Mouse (Mus musculus) testis, adult 2 months (tissue): ENCODE results near the gene Kcnb1.

Source experiments
- CTCF ChIP-seq: fragments of 200-500 bp; IDR thresholded peaks from 2 replicates; pipeline ENCODE4 v1.5.1; 2012; ENCODE audit warnings: low read depth, mild to moderate bottlenecking, inconsistent platforms, low read length, moderate library complexity; ENCODE audit not compliant: control insufficient read depth, insufficient read depth, insufficient replicate concordance
- POLR2A ChIP-seq: fragments of 200-500 bp; IDR thresholded peaks from 2 replicates; pipeline ENCODE4 v1.6.1; 2012; ENCODE audit warnings: low read depth, mild to moderate bottlenecking, inconsistent platforms, low read length, moderate library complexity; ENCODE audit not compliant: control insufficient read depth

DNA sequence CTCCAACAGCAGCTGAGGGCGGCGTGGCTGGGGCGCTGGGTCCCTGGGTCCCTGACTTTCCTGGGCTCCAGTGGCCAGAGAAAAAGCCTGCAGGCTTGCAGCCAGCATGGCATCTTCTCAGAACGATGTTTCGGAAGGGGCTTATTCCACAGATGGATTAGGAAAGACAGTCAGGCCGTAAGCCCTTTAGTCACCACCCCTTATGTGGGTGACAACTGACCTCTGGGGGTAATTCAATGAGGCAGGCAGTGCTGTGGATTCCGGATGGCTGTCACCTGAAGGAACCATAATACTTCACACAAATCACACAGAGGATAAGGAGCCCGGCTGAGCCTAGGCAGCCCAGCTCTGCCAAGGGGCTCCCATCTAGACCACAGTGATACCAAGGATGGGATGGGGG is 8.9 kb downstream of the Kcnb1 start:
- TF ChIP-seq CTCF (no peak), POLR2A (no peak)
